Mouse (Mus musculus) R1 (cell line): Measurements from ENCODE around the gene 4930590J08Rik.
A peak's percentile ranks its signal among the peaks of the same experiment; 100 is the strongest.
"Not testable (repeated sequence)": the region's sequence is repeated elsewhere in the genome, so short reads cannot be mapped to it uniquely, and the experiment has no call there.

Experiments used
- DNase-seq: peaks from one replicate; pipeline ENCODE4 v3.0.0-alpha.2; 2018; ENCODE audit warnings: low read depth, low spot score

4930590J08Rik gene

DNA sequence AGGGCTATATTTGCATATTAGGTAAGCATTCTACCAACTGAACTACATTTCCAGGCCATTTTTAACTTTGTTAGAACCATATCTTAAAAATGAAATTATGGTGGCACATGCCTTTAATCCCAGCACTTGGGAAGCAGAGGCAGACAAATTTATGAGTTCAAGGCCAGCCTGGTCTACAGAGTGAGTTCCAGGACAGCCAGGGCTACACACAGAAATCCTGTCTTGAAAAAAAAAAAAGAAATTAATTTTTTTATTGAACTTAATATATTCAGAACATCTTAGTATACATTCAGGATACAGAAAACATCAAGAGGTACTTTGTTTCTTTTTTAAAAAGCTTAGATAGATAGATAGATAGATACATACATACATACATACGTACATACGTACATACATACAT is at the start of gene 4930590J08Rik:
Gene 4930590J08Rik (plus strand): TSS at position 301 of the 400 bp plus-strand sequence.
- not testable (repeated sequence) for DNase-seq

GRCm38 (mm10) chr6:91858339-91858738 is 44.3 kb upstream of the 4930590J08Rik start:
- DNase-seq = no peak

GRCm38 (mm10) chr6:91862848-91863247 is 39.8 kb upstream of the 4930590J08Rik start:
- no peak for DNase-seq

DNA sequence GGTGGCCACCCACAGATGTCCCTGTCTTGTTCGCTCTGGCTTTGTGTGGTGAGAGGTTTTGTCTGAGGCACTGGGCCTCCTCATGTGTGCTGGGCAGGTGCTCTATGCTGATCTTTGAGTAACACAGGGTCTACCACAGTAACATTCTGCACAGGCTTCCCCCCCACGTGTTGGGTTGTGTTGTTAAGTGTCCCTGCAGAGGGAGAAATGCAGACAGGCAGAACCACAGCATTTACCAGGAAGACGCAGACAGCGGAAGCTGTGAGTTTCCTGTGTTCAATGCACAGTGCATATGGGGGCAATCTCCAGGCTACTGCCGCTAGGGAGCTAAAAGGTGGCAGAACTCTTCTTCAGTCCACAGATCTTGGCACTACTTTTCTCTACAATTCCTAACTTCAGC is 38.0 kb upstream of the 4930590J08Rik start:
- DNase-seq = no peak

- no peak for DNase-seq
Measured at GRCm38 (mm10) chr6:91865601-91866000, 37.0 kb upstream of the 4930590J08Rik start.

DNA sequence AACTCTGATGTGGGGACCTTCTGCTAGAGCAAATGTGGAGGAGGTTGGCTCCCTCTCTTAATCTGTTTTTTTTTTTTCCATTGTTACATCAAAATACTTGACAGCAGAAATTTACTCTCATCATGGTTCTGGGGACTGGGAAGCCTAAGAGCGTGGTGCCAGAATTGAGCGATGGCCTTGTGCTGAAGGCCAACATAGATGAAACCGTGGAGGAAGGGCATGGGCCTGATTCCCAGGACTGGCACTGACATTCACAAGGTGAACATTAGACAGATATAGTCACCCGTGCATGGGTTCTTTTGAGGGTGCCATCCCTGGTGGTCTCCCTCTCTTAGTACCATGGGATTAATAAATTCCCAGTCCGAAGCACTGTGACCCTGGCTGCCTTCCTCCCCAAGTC is 34.5 kb upstream of the 4930590J08Rik start:
- DNase-seq = no peak

GRCm38 (mm10) chr6:91872781-91873180 is 29.8 kb upstream of the 4930590J08Rik start:
- no peak for DNase-seq

DNA sequence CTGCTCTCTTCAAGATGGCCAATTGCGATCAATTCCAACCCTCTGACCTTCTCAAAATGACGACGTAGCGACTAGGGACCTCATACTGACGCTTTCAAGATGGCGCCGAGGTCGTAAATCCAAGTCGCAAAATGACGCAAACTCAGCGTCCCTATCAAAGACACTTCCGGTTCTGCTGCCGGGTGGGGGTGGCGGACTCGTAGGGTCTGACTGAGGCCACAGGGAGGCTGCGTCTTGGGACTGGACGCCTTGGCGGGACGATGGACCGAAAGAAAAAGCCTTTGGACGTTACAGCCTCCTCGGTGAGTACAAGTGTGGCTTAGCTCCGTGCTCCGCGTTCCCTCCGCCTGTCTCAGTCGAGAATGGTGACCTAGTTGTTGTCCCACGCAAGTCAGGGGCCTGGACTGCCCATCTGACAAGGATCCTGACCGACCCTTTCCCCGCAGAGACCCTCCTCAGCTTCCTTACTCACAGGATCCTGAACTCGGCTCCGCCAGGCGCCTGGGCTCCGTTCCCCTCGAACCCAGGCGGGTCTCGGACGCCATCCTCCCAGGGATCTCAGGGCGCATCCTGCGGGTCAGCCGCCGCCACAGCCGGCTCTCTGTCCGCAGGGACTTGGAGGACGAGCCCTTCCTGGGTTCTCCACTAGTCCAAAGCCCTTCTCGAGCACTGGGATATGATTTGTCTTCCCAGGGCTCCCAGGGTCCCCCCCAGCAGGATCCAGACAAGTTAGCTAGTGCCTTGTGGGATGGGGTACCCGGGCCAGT is 24.5 kb upstream of the 4930590J08Rik start, which contains the start of gene Ccdc174:
Gene Ccdc174 (plus strand): TSS at position 169 of the 767 bp plus-strand sequence.
- DNase-seq = peak; percentile 99

GRCm38 (mm10) chr6:91883859-91884258 is 18.8 kb upstream of the 4930590J08Rik start:
- DNase-seq = no peak

- no peak for DNase-seq
Measured at GRCm38 (mm10) chr6:91889255-91889906, 13.2 kb upstream of the 4930590J08Rik start.

- DNase-seq = no peak
Measured at GRCm38 (mm10) chr6:91890615-91891014, 12.0 kb upstream of the 4930590J08Rik start.

GRCm38 (mm10) chr6:91891776-91892175 is 10.8 kb upstream of the 4930590J08Rik start:
- no peak for DNase-seq

- no peak for DNase-seq
Measured at GRCm38 (mm10) chr6:91896783-91897182, 5.8 kb upstream of the 4930590J08Rik start.

GRCm38 (mm10) chr6:91901505-91901904 is 1.1 kb upstream of the 4930590J08Rik start:
- peak; percentile 69 for DNase-seq

GRCm38 (mm10) chr6:91914011-91914410 is 11.4 kb downstream of the 4930590J08Rik start:
- peak; percentile 46 for DNase-seq

DNA sequence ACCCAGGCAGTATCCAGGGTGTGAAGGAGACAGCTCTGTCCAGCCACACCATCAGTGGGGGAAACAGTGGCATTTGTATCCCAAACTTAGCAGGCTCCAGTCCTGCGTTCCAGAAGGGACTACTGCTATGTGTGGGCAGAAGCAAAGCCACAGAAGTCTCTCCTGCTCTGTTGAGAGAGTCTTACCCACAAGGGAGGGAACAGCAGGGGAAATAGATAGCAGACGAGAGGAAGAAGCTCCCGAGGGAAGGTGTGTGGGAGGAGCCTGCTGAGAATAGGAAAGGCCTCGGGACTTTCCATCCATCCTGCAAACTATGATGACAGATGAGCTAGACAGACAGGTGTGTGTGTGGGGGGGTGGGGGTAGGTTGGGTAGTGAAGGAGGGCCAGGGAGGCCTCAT is 14.7 kb downstream of the 4930590J08Rik start:
- DNase-seq = no peak

DNA sequence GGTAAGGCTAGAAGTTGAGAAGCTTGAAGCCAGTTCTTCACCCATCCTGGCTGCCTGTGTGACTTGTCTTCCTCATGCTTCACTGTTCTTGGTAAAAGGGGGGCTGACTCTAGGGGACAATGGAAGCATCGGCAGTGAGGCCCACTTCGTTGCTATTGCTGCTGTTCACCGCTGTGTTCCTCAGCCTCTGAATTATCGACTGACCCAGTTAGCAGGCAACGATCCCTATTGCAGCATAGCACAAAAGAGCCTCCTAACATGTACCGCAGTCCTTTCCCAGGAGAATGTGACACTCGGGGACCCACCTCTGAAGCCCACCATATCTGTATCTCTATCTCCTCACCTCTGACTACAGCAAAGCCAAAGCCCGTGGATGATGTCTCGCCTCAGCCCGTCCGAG is 15.1 kb downstream of the 4930590J08Rik start:
- no peak for DNase-seq

DNA sequence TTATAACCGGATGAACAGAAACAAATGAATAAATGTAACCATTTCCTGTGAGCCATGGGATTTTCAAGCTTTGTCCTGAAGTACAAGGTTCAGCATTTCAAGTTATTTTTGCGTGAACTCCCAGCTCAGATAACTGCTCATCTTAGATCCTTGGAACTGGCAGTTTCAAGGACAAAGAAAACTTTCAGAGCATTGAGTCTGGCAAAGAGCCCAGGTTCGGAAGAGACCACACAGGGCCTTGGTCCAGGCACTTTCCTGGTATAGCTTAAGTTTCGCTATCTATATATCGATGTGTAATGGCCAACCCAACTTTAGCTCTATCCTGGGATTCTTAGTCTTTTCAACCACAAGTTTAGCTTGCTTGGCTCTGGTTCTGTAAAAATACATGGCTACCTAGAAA is 28.6 kb downstream of the 4930590J08Rik start:
- no peak for DNase-seq

GRCm38 (mm10) chr6:91938491-91938890 is 35.9 kb downstream of the 4930590J08Rik start:
- no peak for DNase-seq

GRCm38 (mm10) chr6:91948426-91948825 is 45.8 kb downstream of the 4930590J08Rik start:
- DNase-seq = no peak

DNA sequence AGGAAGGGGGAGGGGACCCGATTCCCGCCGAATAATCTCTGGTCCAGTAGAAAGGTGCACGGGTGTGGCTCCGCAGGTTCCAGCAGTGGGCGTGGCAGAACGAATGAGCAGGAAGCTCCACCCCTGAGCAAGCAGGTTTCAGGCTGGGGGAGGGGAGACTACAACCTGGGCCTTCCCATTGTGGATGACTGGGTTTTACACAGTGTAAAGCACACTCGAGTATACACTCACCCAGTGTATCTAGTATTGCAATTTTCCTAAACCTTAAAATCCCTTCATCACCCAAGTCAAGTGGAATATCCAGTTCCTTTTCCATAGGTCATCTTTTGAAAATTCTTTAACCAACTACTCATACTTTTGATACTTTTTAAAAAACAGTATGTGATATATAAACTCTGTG is 55.4 kb downstream of the 4930590J08Rik start:
- DNase-seq = peak; percentile 38

DNA sequence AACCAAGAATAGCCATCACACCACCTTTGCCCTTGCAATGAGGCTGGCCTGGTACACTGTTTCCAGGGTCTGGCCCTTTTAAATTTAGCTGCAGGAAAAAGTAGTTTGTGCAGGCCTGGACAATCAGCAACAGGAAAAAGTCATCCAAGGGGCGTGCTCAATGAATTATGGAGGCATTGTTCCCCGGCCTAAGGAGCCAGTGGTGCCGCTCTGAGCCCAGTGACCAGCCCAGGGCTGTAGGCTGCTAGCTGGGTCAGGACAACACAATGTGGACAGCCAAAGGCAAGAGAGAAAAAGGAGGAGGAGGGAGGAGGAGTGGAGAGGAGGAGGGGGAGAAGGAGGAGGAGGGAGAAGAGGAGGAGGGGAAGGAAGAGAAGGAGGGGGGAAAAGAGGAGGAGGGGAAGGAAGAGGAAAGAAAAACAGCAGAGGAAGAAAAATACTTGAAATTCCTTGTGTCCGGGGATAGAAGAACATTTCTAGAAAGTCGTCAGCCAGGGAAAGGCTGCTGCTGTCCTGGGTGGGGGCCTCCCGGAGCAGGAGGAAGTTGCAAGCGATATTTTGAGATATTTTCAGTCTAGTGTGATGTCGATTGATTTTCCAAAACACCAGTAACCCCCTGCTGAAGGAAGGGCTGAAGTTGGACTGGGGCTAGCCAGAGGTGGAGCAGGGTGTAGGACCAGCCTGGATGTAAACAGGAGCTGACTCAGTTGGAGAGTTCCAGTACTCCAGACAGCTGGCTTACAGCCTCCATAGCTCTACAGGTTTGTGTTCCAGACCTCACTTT is 57.6 kb downstream of the 4930590J08Rik start:
- no peak for DNase-seq
